Mouse (Mus musculus) heart, adult 2 months (tissue): Measurements from ENCODE around the gene Slc24a2. TPM values are rescaled to one million over a fixed set of nuclear protein-coding genes. Genes with fewer than 3 reads are reported as not detected.

ENCODE experiments used
- DNase-seq, 2 experiments: peaks; one replicate each; pipeline ENCODE4 v3.0.0; 2021
- H3K27ac ChIP-seq: fragments of 200-600 bp; 2 replicates; pipeline ENCODE4 v1.8.1; 2022
- H3K27me3 ChIP-seq: fragments of 200-500 bp; 2 replicates; pipeline ENCODE4 v1.6.1; 2012; ENCODE audit warnings: mild to moderate bottlenecking, low read length, inconsistent platforms, mixed read lengths; ENCODE audit not compliant: control insufficient read depth, insufficient read depth
- H3K36me3 ChIP-seq: fragments of 200-500 bp; 2 replicates; pipeline ENCODE4 v1.6.1; 2012; ENCODE audit warnings: low read length, inconsistent platforms; ENCODE audit not compliant: control insufficient read depth, insufficient read depth
- H3K4me1 ChIP-seq: fragments of 200-500 bp; 2 replicates; pipeline ENCODE4 v1.6.1; 2011; ENCODE audit warnings: low read length; ENCODE audit not compliant: control insufficient read depth, insufficient read depth
- H3K4me3 ChIP-seq: fragments of 200-600 bp; 2 replicates; pipeline ENCODE4 v1.8.1; 2022
- H3K79me2 ChIP-seq: fragments of 200-500 bp; replicated peaks from 2 replicates; pipeline ENCODE4 v1.6.1; 2012; ENCODE audit warnings: mild to moderate bottlenecking, inconsistent platforms, low read length, moderate library complexity, mixed read lengths; ENCODE audit not compliant: control insufficient read depth, insufficient read depth
- H3K9ac ChIP-seq: fragments of 200-500 bp; 2 replicates; pipeline ENCODE4 v1.6.1; 2012; ENCODE audit warnings: low read depth, mild to moderate bottlenecking, control low read depth, inconsistent platforms, low read length, mixed read lengths
- CTCF ChIP-seq: fragments of 200-600 bp; IDR thresholded peaks from 2 replicates; pipeline ENCODE4 v1.8.1; 2022; ENCODE audit warnings: antibody characterized with exemption, mild to moderate bottlenecking, moderate library complexity
- EP300 ChIP-seq: fragments of 200-500 bp; IDR thresholded peaks from 2 replicates; pipeline ENCODE4 v1.6.1; 2011; ENCODE audit warnings: low read depth, low read length, control low read depth; ENCODE audit not compliant: insufficient read depth
- POLR2A ChIP-seq: fragments of 200-500 bp; IDR thresholded peaks from 2 replicates; pipeline ENCODE4 v1.6.1; 2011; ENCODE audit warnings: mild to moderate bottlenecking, low read depth, low read length, control low read depth; ENCODE audit not compliant: insufficient read depth
- WGBS: fragments of 180-500 bp; shearing (Covaris S2); methylation state at CpG from one replicate; pipeline ENCODE4 v1.1.7; 2018; 5-methylcytosine and 5-hydroxymethylcytosine counted together
- intact Hi-C: fragments of 180-260 bp; cut with DNase I; formaldehyde crosslinking; loops from one replicate; pipeline ENCODE4 v1.15.1; 2025
- polyA plus RNA-seq: library from polyadenylated mRNA; depleted of rRNA; stranded (reverse); fragments of >200 nt; gene quantifications from 2 replicates; pipeline ENCODE4 v1.2.3, GENCODE M21; 2012
- total RNA-seq, 2 experiments: library from RNA; stranded (reverse); gene quantifications; 2 replicates each; pipeline ENCODE4 v1.2.3; 2021

Gene Slc24a2
- total and polyA plus RNA-seq, 3 experiments = 0.66 to 2.5 (median 1.0) TPM

GRCm38 (mm10) chr4:87021542-87021941, 208.7 kb downstream of the Slc24a2 start:
- TF ChIP-seq EP300 (no peak), CTCF (no peak), POLR2A (no peak)
- no peak for DNase-seq
- intact Hi-C loops = no loop called here
- no peaks in the 10 kb centered on the region for H3K79me2 ChIP-seq
- H3K9ac ChIP-seq = no peak overlapping the region
- no peaks in the 10 kb centered on the region for H3K27me3 ChIP-seq
- H3K4me3 ChIP-seq = no peak overlapping the region
- WGBS = 67% methylated on average over 3 of the region's 3 CpGs
- no peak overlapping the region for H3K27ac ChIP-seq
- H3K36me3 ChIP-seq = no peaks in the 10 kb centered on the region
- no peaks in the 10 kb centered on the region; the same call in 1 of the 2 replicates for H3K4me1 ChIP-seq

GRCm38 (mm10) chr4:87019486-87020105, 210.7 kb downstream of the Slc24a2 start:
- no peak for DNase-seq
- TF ChIP-seq CTCF (no peak), POLR2A (no peak), EP300 (no peak)

GRCm38 (mm10) chr4:87018073-87018997, 211.9 kb downstream of the Slc24a2 start:
- no peaks in the 10 kb centered on the region for H3K27me3 ChIP-seq
- WGBS = 72% methylated on average over 9 of the region's 9 CpGs
- no peak for TF ChIP-seq EP300
- TF ChIP-seq POLR2A = no peak
- no peak for TF ChIP-seq CTCF
- no peaks in the 10 kb centered on the region; the same call in 1 of the 2 replicates for H3K4me1 ChIP-seq
- H3K9ac ChIP-seq = no peak overlapping the region
- no peak for DNase-seq
- no peak overlapping the region for H3K27ac ChIP-seq
- H3K4me3 ChIP-seq = no peak overlapping the region
- no peaks in the 10 kb centered on the region for H3K36me3 ChIP-seq
- H3K79me2 ChIP-seq = no peaks in the 10 kb centered on the region
- intact Hi-C loops = no loop called here

More at GRCm38 (mm10) chr4:87019486-87020105, 210.7 kb downstream of the Slc24a2 start:
- H3K9ac ChIP-seq = no peak overlapping the region
- no peak overlapping the region for H3K4me3 ChIP-seq
- 60% methylated on average over 13 of the region's 13 CpGs for WGBS
- no peak overlapping the region for H3K27ac ChIP-seq
- H3K79me2 ChIP-seq = no peaks in the 10 kb centered on the region
- intact Hi-C loops = no loop called here
- H3K4me1 ChIP-seq = no peaks in the 10 kb centered on the region; the same call in 1 of the 2 replicates
- no peaks in the 10 kb centered on the region for H3K27me3 ChIP-seq
- H3K36me3 ChIP-seq = no peaks in the 10 kb centered on the region

GRCm38 (mm10) chr4:87017464-87017863, 212.8 kb downstream of the Slc24a2 start:
- Histone ChIP-seq H3K4me1 (no peaks in the 10 kb centered on the region; the same call in 1 of the 2 replicates), H3K27ac (no peak overlapping the region), H3K36me3 (no peaks in the 10 kb centered on the region), H3K27me3 (no peaks in the 10 kb centered on the region), H3K9ac (no peak overlapping the region), H3K79me2 (no peaks in the 10 kb centered on the region), H3K4me3 (no peak overlapping the region)
- intact Hi-C loops = no loop called here
- no peak for DNase-seq
- TF ChIP-seq POLR2A (no peak), CTCF (no peak), EP300 (no peak)
- WGBS = 71% methylated on average over 3 of the region's 3 CpGs

DNA sequence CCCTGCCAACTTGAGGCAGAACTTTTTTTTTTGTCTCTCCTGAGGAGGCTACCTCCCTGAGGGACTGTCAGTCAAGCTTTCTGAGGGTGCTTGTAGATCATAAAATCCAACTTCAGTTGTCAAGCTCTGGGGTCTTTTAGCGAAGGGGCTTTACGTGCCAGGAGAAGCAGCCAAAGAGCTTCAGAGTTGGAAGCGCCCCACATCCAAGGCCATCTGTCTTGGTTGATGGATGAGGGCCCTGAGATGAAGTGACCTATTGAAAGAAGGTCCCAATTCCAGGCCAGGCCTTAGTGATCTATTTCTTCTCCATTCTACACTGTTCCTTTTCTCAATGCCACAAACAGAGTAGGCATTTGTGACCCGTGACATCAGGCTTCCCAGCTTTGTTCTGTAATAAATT, 214.5 kb downstream of the Slc24a2 start:
- Histone ChIP-seq H3K79me2 (no peaks in the 10 kb centered on the region), H3K4me3 (no peak overlapping the region), H3K36me3 (no peaks in the 10 kb centered on the region), H3K4me1 (no peaks in the 10 kb centered on the region; the same call in 1 of the 2 replicates), H3K27ac (no peak overlapping the region), H3K27me3 (no peaks in the 10 kb centered on the region), H3K9ac (no peak overlapping the region)
- intact Hi-C loops = no loop called here
- 88% methylated on average over 4 of the region's 4 CpGs for WGBS
- DNase-seq = no peak
- TF ChIP-seq EP300 (no peak), POLR2A (no peak), CTCF (no peak)
